Mouse (Mus musculus) bone marrow, adult 2 months (tissue): ENCODE measurements around the gene Coro1c.

Experiments
- CTCF ChIP-seq: fragments of 200-500 bp; IDR thresholded peaks from 2 replicates; pipeline ENCODE4 v1.5.1; 2011; ENCODE audit warnings: low read length, control low read depth; ENCODE audit not compliant: control insufficient read depth, insufficient read depth
- POLR2A ChIP-seq: fragments of 200-500 bp; IDR thresholded peaks from 2 replicates; pipeline ENCODE4 v1.6.1; 2011; ENCODE audit warnings: low read depth, mild to moderate bottlenecking, control low read depth, low read length, borderline replicate concordance; ENCODE audit not compliant: control insufficient read depth

- TF ChIP-seq POLR2A (no peak), CTCF (no peak)
These were observed 27.4 kb downstream of the Coro1c start for GRCm38 (mm10) chr5:113881136-113881535.
